Mouse (Mus musculus): ENCODE data around the gene Gm9507.

GRCm38 (mm10) chr10:77826951-77827350, 15.3 kb upstream of the Gm9507 start, which contains the start of gene Krtap10-4:
- TF ChIP-seq POLR2A (IDR thresholded peaks at IDR 0.05; ENCODE audit: extremely low read depth, insufficient read depth, low read length) (no peak), CTCF (IDR thresholded peaks at IDR 0.05; ENCODE audit: extremely low read depth, insufficient read depth, low read length) (no peak)

Data from cortical plate, adult 2 months (tissue).